Mouse (Mus musculus) liver, adult 2 months (tissue): ENCODE measurements at regions not wholly inside any gene's neighbourhood (a gene's known extent, or its start where the extent isn't known, plus 50 kb on each side); places are given as distances from the start of the nearest gene placed in this dataset.

ENCODE experiments used
- CTCF ChIP-seq: fragments of 200-500 bp; IDR thresholded peaks from 2 replicates; pipeline ENCODE4 v1.5.1; 2011; ENCODE audit warnings: low read depth, low read length, control low read depth
- POLR2A ChIP-seq: fragments of 200-500 bp; IDR thresholded peaks from 2 replicates; pipeline ENCODE4 v1.6.1; 2011; ENCODE audit warnings: low read length, control low read depth; ENCODE audit not compliant: insufficient read depth; ENCODE audit errors: extremely low read depth

DNA sequence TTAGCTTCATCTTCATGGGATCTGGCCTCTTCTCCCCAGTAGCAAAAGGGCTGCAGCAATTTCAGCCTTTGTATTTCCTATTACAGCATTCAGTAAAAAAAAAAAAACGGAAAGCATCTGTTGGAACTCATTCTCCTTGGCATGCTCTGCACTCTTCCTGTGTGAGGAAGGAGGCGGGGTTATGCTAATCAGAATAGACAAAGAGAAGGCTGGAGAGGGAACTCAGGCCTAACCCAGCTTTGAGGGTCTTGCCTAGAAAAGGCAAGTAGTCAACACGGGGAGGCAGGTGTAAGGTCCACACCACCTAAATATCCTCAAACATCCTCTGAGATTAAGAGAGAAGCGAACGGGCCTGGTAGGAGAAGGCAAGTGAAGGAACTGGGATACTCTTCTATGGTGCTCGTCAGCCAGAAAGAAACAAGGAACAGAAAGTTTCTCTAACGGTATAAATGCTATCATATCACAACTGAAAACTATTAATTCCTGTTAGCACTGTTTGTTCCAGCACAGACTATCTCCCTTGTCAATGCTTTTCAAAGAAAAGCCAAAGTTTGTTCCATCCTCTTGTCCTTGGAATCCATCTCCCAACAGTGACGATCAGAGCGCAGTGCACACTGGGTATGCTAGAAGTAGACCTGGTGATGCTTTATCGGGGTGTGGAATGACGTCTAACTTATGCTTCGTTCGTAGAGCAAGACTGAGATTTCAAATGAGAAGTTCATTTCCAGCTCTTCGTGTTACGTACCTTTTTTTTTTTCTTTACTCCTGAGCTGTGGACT is 98.9 kb downstream of the Kctd12 start:
- TF ChIP-seq POLR2A (no peak), CTCF (no peak)
